Mouse (Mus musculus): ENCODE results near the gene Per2. TPM values are rescaled to one million over a fixed set of nuclear protein-coding genes. Genes with fewer than 3 reads are reported as not detected.

The Per2 gene
- polyA plus RNA-seq, 1 experiment from 2014 or later: 0.47 TPM

DNA sequence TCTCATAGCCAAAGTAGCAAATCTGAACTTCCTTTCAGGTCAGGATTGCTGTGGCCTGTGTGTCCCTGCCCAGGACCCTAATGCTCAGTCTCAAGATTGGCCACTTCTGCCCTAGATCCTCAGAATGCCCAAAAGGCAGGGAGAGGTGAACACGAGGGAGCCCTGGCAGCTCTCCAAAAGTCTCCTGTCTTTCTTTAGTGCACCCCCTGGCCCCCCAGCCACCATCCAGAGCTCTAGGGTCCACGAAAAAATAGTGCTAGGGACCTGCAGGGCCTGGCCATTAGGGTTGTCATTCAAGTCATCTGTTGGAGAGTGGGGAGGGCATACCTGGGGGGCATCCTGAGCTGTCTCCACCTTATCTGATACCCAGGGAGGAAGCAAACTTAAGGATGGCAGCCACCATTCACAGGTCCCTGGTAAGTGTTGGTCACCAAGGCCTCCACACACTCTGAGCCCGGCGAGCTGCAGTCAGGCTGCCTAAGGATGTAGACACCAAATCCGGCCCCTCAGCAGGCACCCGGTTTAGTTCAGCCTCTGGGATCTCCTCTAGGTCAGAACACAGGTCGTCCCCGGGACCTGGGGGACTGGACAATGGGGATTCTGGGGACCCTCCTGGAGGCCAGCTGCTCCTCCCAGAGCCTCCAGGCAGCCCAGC is 47.4 kb downstream of the Per2 start:
- no peak overlapping the region for H3K27ac ChIP-seq
- H3K79me2 ChIP-seq (ENCODE audit: inconsistent target): no peaks in the 10 kb centered on the region
- no peak overlapping the region for H3K4me3 ChIP-seq (ENCODE audit: inconsistent target)
- WGBS (ENCODE audit: missing documents): 94% methylated on average over 8 of the region's 8 CpGs
- H3K36me3 ChIP-seq (ENCODE audit: inconsistent target): no peaks in the 10 kb centered on the region

DNA sequence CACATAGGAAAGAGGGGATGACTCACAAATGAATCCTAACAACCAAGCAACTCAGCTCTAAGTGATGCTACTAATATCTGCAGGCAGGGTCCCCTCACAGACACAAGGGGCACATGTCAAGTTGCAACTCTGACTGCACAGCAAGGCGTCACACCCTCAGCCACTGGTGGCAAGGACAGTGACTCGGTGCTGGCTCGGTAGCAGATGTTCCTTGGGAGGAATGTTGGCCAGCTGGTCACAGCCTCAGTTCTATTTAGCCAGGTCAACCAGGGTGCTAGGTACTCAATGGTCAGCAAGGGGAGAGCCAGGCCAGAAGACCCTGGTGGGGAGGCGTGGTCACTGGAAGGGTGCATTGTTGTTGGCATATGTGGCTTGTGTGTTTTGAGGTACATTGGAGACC is 51.3 kb downstream of the Per2 start:
- 91% methylated on average over 4 of the region's 4 CpGs for WGBS (ENCODE audit: missing documents)
- Histone ChIP-seq H3K79me2 (ENCODE audit: inconsistent target) (no peaks in the 10 kb centered on the region), H3K36me3 (ENCODE audit: inconsistent target) (no peaks in the 10 kb centered on the region), H3K4me3 (ENCODE audit: inconsistent target) (no peak overlapping the region), H3K27ac (no peak overlapping the region)

DNA sequence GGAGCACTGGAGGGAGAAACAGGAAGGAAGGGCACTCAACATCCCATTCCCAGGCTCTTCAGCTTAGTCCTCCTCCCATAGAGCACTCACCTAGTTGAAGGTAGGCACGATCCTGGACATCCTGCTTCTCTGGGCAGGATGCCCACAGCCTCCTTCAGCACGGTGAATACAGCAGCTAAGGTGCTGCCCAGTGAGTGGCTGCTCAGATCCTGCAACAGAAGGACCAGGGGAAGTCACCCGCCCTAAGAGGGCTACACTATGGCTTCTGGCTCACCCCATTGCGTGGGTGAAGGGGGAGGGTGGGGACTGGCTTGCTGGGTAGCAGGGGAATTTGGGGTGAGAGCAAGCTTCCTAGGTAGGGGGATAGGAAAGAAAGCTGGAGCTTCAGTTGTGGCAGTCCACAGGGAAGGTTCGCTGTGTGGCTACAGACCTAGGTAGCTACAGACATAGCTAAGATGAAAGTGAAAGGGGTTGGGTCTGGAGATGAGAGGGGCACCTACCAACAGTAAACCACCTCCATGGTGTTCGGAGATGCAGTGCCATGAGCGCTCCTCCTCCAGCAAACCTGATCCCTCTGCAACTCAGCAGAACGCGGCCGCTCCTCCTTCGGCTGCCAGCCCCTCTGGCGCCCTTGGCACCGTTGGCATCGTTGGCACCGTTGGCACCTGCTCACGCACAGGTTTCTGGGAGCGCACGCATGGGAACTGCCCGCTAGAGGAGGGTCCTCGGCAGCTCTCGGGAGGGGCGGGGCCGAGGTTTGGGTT is 53.5 kb downstream of the Per2 start:
- Histone ChIP-seq H3K36me3 (ENCODE audit: inconsistent target) (no peaks in the 10 kb centered on the region), H3K79me2 (ENCODE audit: inconsistent target) (no peaks in the 10 kb centered on the region), H3K4me3 (ENCODE audit: inconsistent target) (no peak overlapping the region), H3K27ac (no peak overlapping the region)
- WGBS (ENCODE audit: missing documents): 50% methylated on average over 15 of the region's 23 CpGs

DNA sequence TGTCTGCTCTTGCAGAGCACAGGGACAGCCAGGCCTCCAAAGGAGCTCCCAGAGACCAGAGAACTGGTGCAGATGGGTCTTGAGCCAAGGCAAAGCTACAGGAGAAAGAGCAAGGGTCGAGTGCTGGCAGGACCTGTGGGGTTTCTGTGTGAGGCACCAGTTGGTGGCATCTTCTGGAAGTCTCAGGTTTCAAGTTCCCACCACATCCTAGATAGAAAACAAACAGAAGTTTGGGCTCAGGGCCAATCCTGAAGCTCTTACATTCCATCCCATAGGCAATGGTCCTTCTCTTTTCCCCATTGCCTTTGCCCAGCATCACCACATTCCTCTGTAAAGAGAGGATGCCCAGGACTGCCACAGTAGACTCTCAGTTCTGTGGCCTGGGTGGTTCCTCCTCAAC is 54.1 kb downstream of the Per2 start:
- WGBS (ENCODE audit: missing documents): 42% methylated on average over 1 of the region's 1 CpGs
- H3K79me2 ChIP-seq (ENCODE audit: inconsistent target): no peaks in the 10 kb centered on the region
- no peak overlapping the region for H3K4me3 ChIP-seq (ENCODE audit: inconsistent target)
- no peak overlapping the region for H3K27ac ChIP-seq
- H3K36me3 ChIP-seq (ENCODE audit: inconsistent target): no peaks in the 10 kb centered on the region

DNA sequence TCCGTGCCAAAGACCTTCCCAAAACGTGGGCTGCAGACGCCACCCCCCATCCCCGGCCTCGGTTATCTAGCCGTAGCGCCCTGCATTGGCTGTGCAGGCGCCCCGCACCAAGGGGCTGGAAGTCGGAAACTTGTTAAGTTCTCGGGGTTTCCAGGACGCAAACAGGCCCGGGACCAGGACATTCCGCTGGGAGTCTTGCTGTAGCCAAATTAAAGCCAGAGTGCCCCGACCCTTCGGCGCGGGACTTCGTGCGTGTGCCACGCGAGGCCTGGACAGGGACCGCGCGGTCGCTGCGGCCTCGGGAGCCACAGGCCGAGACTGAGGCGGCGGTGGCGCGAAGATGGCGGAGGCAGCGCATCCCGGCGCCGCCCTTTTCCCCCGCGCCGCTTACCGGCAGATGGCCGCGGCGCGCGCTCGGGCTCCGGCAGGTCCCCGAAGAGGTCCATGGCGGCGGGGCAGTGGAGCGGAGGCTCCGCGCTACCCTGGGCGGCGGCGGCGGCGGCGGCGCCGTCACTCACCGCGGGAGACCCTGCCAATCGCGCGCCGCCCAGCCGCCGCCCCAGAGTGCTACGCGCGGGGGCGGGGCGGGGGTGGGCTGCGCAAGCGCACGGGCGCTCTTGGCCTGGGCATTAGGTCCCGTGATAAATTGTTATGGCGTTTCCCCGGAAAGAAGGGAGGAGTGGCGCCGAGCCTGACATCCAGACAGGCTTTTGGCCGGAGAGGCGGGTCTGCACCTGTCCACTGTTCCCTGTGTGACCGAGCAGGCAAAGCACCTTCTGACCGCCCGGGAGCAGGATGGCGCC is 60.7 kb downstream of the Per2 start, which contains the start of gene Ilkap:
TSS of gene Ilkap (minus strand) at position 556 of the 803 bp plus-strand sequence.
- H3K27ac ChIP-seq: peak within 1 kb of the TSS; percentile 71
- under 1% methylated on average over 91 of the region's 91 CpGs for WGBS (ENCODE audit: missing documents)
- peak within 1 kb of the TSS; percentile 96 for H3K4me3 ChIP-seq (ENCODE audit: inconsistent target)
- H3K79me2 ChIP-seq (ENCODE audit: inconsistent target): peaks cover 49% of the 10 kb centered on the region
- no peaks in the 10 kb centered on the region for H3K36me3 ChIP-seq (ENCODE audit: inconsistent target)

DNA sequence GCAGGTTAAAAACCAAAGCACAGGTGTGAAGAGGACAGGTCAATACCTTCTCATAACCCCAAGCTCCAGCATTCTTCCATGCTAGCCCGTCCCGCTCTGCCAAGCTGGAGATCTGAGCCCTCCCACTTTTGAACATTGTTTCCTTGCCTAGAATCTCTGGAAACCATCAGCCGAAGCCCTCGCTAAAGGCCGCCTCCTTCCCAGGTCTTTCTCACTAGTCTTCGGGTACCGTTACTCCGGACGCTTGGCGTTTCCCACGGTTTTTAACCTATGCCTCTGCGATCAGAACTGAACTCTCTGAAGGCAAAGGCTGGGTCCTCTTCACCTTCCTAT is 61.2 kb downstream of the Per2 start:
- Histone ChIP-seq H3K79me2 (ENCODE audit: inconsistent target) (peaks cover 54% of the 10 kb centered on the region), H3K36me3 (ENCODE audit: inconsistent target) (no peaks in the 10 kb centered on the region), H3K27ac (peak overlapping the region; percentile 53), H3K4me3 (ENCODE audit: inconsistent target) (peak overlapping the region; percentile 96)
- WGBS (ENCODE audit: missing documents): 1% methylated on average over 12 of the region's 12 CpGs

DNA sequence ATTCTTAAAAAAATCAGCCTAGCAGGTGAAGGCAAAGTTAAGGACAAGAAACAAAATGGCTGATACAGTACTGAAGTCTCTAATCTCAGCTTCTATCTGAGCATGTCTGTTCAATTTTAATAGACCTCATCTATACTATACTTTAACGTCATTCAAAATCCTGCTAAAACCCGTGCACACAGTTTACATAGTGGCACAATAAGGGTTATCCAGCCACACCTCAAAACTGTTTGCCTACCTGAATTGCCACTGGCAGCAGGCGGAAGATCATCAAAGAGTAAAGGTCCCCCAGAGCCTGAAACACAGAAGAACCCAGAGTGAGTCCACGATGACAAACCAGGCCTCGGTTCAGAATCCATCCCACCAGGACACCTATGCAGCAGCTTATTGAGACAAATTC is 68.8 kb downstream of the Per2 start:
- 95% methylated on average over 5 of the region's 5 CpGs for WGBS (ENCODE audit: missing documents)
- Histone ChIP-seq H3K79me2 (ENCODE audit: inconsistent target) (peaks cover 90% of the 10 kb centered on the region), H3K4me3 (ENCODE audit: inconsistent target) (no peak overlapping the region), H3K27ac (no peak overlapping the region), H3K36me3 (ENCODE audit: inconsistent target) (peaks cover 47% of the 10 kb centered on the region)

DNA sequence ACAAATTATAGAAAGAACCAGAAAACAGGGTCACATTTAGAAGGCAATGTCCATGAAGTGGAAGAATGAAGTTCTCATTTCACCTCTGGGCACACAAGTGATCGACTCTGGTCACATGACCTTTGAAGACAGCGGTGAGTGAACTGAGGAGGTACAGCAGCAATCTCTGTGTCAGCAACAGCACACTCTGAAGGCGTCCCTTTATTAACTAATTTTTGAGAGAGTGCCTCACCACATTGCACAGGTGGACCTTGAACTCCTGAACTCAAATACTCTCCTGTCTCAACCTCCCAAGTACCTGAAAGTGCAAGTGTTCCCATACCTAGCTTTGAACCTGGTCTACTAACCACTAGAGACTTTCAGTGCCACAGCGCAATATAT is 78.0 kb downstream of the Per2 start:
- no peak overlapping the region for H3K27ac ChIP-seq
- H3K4me3 ChIP-seq (ENCODE audit: inconsistent target): no peak overlapping the region
- peaks cover 89% of the 10 kb centered on the region for H3K36me3 ChIP-seq (ENCODE audit: inconsistent target)
- 94% methylated on average over 4 of the region's 4 CpGs for WGBS (ENCODE audit: missing documents)
- H3K79me2 ChIP-seq (ENCODE audit: inconsistent target): no peaks in the 10 kb centered on the region

DNA sequence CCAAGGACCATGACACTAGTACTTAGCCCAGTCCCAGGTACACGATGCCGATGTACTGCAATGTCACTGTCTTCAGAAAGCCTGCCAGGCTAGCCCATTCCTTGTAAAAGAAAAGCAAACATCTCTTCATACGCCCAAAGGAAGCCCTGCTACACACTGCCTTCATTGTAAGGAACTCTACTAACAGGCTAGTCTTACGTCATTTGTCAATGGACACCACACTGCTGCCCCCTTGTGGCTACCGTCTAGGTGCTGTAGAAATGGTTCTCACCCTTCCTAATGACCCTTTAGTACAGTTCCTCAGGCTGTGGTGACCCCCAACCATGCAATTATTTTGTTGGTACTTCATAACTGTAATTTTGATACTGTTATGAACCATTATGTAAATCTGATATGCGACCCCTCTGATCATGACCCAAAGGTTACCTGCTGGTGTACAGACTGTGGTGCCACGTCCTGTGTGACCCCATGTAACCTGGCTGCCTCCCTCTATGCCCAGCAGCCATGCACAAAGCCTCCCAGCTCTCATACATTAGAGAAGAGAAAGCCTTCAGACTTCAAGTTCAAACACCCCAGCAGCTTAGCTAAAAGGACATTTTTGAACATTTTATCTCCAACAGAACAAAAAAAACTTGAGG is 78.6 kb downstream of the Per2 start:
- Histone ChIP-seq H3K36me3 (ENCODE audit: inconsistent target) (peaks cover 89% of the 10 kb centered on the region), H3K27ac (no peak overlapping the region), H3K4me3 (ENCODE audit: inconsistent target) (no peak overlapping the region), H3K79me2 (ENCODE audit: inconsistent target) (no peaks in the 10 kb centered on the region)
- WGBS (ENCODE audit: missing documents): 72% methylated on average over 7 of the region's 7 CpGs

DNA sequence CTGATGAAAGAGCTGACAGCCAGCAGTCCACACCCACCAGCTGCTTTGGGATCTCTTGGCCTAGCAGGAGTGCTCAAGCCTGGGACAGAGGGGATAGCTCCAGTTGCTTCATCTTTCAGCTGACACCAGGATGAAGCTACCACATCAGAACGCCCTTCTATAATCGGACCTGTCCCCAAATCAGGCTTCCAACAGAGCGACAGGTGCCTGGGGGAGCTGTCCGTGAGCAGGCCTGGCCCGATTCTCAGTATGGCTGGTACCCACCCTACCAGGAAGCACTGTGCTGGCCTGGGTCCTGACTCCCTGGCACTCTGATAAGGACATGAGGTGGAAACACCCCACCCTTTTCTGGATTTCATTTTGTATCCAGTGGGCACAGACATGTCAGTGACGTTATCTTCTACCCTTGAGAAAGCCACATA is 85.7 kb downstream of the Per2 start:
- H3K27ac ChIP-seq: no peak overlapping the region
- H3K4me3 ChIP-seq (ENCODE audit: inconsistent target): no peak overlapping the region
- H3K36me3 ChIP-seq (ENCODE audit: inconsistent target): peaks cover 70% of the 10 kb centered on the region
- H3K79me2 ChIP-seq (ENCODE audit: inconsistent target): no peaks in the 10 kb centered on the region
- WGBS (ENCODE audit: missing documents): 95% methylated on average over 6 of the region's 6 CpGs

DNA sequence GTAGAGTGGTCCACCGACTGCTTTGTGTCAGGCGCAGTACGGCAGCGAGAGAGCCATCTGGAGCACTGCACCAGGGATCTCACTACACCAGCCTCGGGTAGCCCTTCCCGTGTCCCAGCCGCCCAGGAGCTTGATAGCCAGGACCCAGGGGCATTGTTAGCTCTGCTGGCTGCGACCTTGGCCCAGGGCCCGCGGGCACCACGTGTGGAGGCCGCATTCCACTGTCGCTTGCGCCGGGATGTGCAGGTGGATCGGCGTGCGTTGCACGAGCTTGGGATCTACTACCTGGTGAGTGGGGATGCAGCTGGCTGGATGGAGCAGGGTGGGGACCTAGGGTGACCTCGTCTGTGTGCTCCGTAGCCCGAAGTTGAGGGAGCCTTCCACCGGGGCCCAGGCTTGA is 89.1 kb downstream of the Per2 start:
- WGBS (ENCODE audit: missing documents): 93% methylated on average over 23 of the region's 23 CpGs
- H3K36me3 ChIP-seq (ENCODE audit: inconsistent target): peaks cover 37% of the 10 kb centered on the region

DNA sequence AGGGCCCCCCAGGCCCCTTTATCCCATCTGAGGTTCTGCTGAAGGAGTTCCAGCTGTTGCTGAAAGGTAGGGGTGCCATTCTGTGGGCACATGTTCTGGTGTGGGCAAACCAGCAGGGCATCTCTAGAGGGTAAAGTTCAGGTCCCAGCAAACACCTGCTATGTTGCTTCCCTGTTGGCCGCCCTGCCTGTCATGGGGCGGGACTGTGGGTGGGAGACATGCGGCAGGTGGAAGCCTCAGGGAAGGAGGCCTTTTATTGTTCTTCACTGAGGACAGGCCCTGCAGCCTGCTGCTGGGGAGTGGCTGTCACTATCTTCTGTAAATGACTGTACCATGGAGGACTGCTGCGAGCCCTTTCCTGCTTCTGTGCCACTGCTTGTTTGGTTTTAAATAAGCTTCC is 89.7 kb downstream of the Per2 start:
- Histone ChIP-seq H3K36me3 (ENCODE audit: inconsistent target) (peaks cover 30% of the 10 kb centered on the region), H3K27ac (no peak overlapping the region), H3K79me2 (ENCODE audit: inconsistent target) (no peaks in the 10 kb centered on the region), H3K4me3 (ENCODE audit: inconsistent target) (no peak overlapping the region)
- 86% methylated on average over 4 of the region's 4 CpGs for WGBS (ENCODE audit: missing documents)

More for the DNA sequence above, 89.1 kb downstream of the Per2 start:
- Histone ChIP-seq H3K4me3 (ENCODE audit: inconsistent target) (no peak overlapping the region), H3K27ac (no peak overlapping the region), H3K79me2 (ENCODE audit: inconsistent target) (no peaks in the 10 kb centered on the region)

DNA sequence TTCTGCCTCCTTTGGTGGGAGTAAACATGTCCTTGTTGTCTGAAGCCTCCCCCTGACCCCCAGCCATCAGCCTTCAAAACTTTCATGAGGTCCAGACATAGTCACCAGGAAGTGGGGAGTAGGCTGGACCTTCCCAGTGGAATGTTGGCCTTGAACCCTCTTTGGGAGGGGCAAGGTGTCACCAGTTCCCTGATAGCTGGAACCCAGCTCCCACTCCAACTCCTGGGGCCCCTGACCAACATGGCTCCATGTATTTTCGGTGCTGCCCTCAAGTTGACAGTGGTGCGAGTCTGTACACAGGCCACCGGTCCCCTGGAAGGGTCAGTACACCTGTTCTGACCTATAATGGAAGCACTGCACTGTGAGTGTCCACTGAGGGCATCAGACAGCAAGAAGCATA is 91.8 kb downstream of the Per2 start:
- 100% methylated on average over 3 of the region's 3 CpGs for WGBS (ENCODE audit: missing documents)
- Histone ChIP-seq H3K79me2 (ENCODE audit: inconsistent target) (no peaks in the 10 kb centered on the region), H3K36me3 (ENCODE audit: inconsistent target) (peaks cover 9% of the 10 kb centered on the region; the same call in 1 of the 2 replicates), H3K4me3 (ENCODE audit: inconsistent target) (no peak overlapping the region), H3K27ac (no peak overlapping the region)

DNA sequence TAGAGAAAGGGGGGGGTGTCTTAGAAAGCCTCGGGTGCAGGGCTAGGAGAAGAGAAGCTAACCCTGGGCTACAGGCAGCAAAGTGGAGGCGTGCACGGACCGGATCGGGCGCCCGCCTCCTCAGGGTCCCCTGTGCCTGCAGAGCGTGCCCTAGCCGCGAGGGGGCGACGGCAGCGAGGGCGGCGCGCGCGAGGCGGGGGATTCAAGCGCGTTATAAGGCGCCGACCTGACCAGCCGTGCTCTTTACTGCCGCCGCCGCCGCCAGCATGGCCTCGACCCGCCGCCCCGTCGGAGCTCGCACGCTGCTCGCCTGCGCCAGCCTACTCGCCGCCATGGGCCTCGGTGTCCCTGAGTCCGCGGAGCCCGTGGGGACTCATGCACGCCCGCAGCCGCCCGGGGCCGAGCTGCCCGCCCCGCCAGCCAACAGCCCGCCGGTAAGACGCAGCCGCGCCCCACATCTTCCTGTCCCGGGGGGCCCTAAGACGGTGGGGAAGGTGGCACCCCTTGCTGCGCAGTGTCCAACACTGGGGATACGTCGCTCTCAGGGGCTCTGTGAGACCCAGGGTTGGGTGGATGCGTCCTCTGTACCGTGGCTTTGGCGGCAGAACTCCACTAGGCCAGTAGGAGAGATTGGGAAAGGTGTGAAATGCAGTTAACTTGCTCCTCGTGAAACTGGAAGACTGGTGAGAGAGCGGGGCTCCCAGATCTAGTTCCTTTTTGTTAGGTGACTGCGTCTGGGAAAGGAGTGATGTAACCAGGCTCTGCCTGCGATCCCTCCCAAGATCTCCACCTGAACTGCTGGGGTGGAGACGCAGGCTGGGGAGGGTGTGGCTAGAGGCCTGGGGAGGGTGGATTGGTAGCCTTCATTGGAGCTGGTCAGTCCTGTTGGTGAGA is 92.7 kb downstream of the Per2 start, which contains the start of gene Erfe:
TSS of gene Erfe (plus strand) at position 216 of the 894 bp plus-strand sequence.
- 5% methylated on average over 65 of the region's 68 CpGs for WGBS (ENCODE audit: missing documents)
- H3K27ac ChIP-seq: no peak within 1 kb of the TSS
- H3K79me2 ChIP-seq (ENCODE audit: inconsistent target): no peaks in the 10 kb centered on the region
- H3K4me3 ChIP-seq (ENCODE audit: inconsistent target): no peak within 1 kb of the TSS
- H3K36me3 ChIP-seq (ENCODE audit: inconsistent target): peaks cover under 1% of the 10 kb centered on the region; the same call in 1 of the 2 replicates

Data from macrophage (primary cell).